Mouse (Mus musculus) liver, adult 2 months (tissue): ENCODE results near the gene Fgfr2.

Source experiments
- CTCF ChIP-seq: fragments of 200-500 bp; IDR thresholded peaks from 2 replicates; pipeline ENCODE4 v1.5.1; 2011; ENCODE audit warnings: low read depth, low read length, control low read depth
- POLR2A ChIP-seq: fragments of 200-500 bp; IDR thresholded peaks from 2 replicates; pipeline ENCODE4 v1.6.1; 2011; ENCODE audit warnings: low read length, control low read depth; ENCODE audit not compliant: insufficient read depth; ENCODE audit errors: extremely low read depth

- no peak for TF ChIP-seq POLR2A
- TF ChIP-seq CTCF = no peak
Measured at GRCm38 (mm10) chr7:132491902-132492301, 631.2 kb downstream of the Fgfr2 start.
